Mouse (Mus musculus) liver, postnatal 0 days (tissue): Measurements from ENCODE around the gene Car10.

ENCODE experiments used
- CTCF ChIP-seq: sonication (generic); IDR thresholded peaks from 2 replicates; pipeline ENCODE4 v1.5.1; 2016; ENCODE audit warnings: antibody characterized with exemption, low read depth
- EP300 ChIP-seq: IDR thresholded peaks from 2 replicates; pipeline ENCODE4 v1.6.1; 2016; ENCODE audit warnings: antibody characterized with exemption, low read depth, mild to moderate bottlenecking

GRCm38 (mm10) chr11:93559118-93559517 lies 461.3 kb downstream of the Car10 start:
- TF ChIP-seq CTCF (no peak), EP300 (no peak)
